Mouse (Mus musculus): Measurements from ENCODE around the gene Glmp. TPM values are rescaled to one million over a fixed set of nuclear protein-coding genes. Genes with fewer than 3 reads are reported as not detected.

Glmp gene
- total and polyA plus RNA-seq, 2 experiments from 2014 or later, result 76.9 to 142 TPM

- H3K27me3 ChIP-seq (ENCODE audit: insufficient read depth, low read length), result no peaks in the 10 kb centered on the region
- WGBS, result 1% methylated on average over 27 of the region's 27 CpGs
- TF ChIP-seq CTCF (IDR thresholded peaks at IDR 0.05; ENCODE audit: low read depth), result 0 out of 2 replicates have a peak, but pooled peaks have one; percentile 10
- peak overlapping the region; percentile 77 for H3K4me2 ChIP-seq (ENCODE audit: low read depth, low read length)
- peak overlapping the region; percentile 81 for H3K4me3 ChIP-seq (ENCODE audit: low read length)
- H3K4me1 ChIP-seq (ENCODE audit: insufficient read depth, low read length), result peaks cover 10% of the 10 kb centered on the region; the same call in 1 of the 2 replicates
- H3K27ac ChIP-seq, result peak overlapping the region; percentile 92
- DNase-seq (ENCODE audit: low spot score) (no peak), ATAC-seq (peak; percentile 69)
- H3K36me3 ChIP-seq (ENCODE audit: insufficient read depth, low read length), result no peaks in the 10 kb centered on the region
- no peaks in the 10 kb centered on the region for H3K9me3 ChIP-seq (ENCODE audit: low read length)
- H3K9ac ChIP-seq (replicated peaks; ENCODE audit: low read length), result peak overlapping the region; percentile 85
Observed at GRCm38 (mm10) chr3:88335436-88336053, 10.7 kb downstream of the Glmp start.

- H3K9ac ChIP-seq (replicated peaks; ENCODE audit: low read length), result peak within 1 kb of the TSS; percentile 85
- H3K27ac ChIP-seq, result peak within 1 kb of the TSS; percentile 92
- peak within 1 kb of the TSS; percentile 77 for H3K4me2 ChIP-seq (ENCODE audit: low read depth, low read length)
- ATAC-seq, result peak; percentile 97
- H3K9me3 ChIP-seq (ENCODE audit: low read length), result no peaks in the 10 kb centered on the region
- H3K27me3 ChIP-seq (ENCODE audit: insufficient read depth, low read length), result no peaks in the 10 kb centered on the region
- peak within 1 kb of the TSS; percentile 81 for H3K4me3 ChIP-seq (ENCODE audit: low read length)
- H3K36me3 ChIP-seq (ENCODE audit: insufficient read depth, low read length), result no peaks in the 10 kb centered on the region
- peak; percentile 97 for DNase-seq (ENCODE audit: low spot score)
- 1% methylated on average over 56 of the region's 66 CpGs for WGBS
- peaks cover 10% of the 10 kb centered on the region; the same call in 1 of the 2 replicates for H3K4me1 ChIP-seq (ENCODE audit: insufficient read depth, low read length)
- TF ChIP-seq CTCF (IDR thresholded peaks at IDR 0.05; ENCODE audit: low read depth), result no peak
Observed at GRCm38 (mm10) chr3:88336058-88337013, 11.5 kb downstream of the Glmp start, which contains the start of the genes Tmem79 and Smg5. TSS of gene Tmem79 (minus strand) at chr3:88336148. TSS of gene Smg5 (plus strand) at chr3:88336260.

- peak overlapping the region; percentile 77 for H3K4me2 ChIP-seq (ENCODE audit: low read depth, low read length)
- 0 out of 2 replicates have a peak overlapping the region, but pooled peaks have one; percentile 17 for H3K9ac ChIP-seq (replicated peaks; ENCODE audit: low read length)
- H3K27ac ChIP-seq, result no peak overlapping the region
- peak overlapping the region; percentile 81; the same call in 1 of the 2 replicates for H3K4me3 ChIP-seq (ENCODE audit: low read length)
- DNase-seq (ENCODE audit: low spot score) (no peak), ATAC-seq (no peak)
- 80% methylated on average over 11 of the region's 11 CpGs for WGBS
- no peak for TF ChIP-seq CTCF (IDR thresholded peaks at IDR 0.05; ENCODE audit: low read depth)
- peaks cover 10% of the 10 kb centered on the region; the same call in 1 of the 2 replicates for H3K4me1 ChIP-seq (ENCODE audit: insufficient read depth, low read length)
- no peaks in the 10 kb centered on the region for H3K27me3 ChIP-seq (ENCODE audit: insufficient read depth, low read length)
- peaks cover 9% of the 10 kb centered on the region; the same call in 1 of the 2 replicates for H3K36me3 ChIP-seq (ENCODE audit: insufficient read depth, low read length)
- no peaks in the 10 kb centered on the region for H3K9me3 ChIP-seq (ENCODE audit: low read length)
Observed at GRCm38 (mm10) chr3:88337367-88338020, 12.7 kb downstream of the Glmp start.

GRCm38 (mm10) chr3:88338316-88338715, 13.5 kb downstream of the Glmp start:
- 93% methylated on average over 7 of the region's 7 CpGs for WGBS
- H3K9me3 ChIP-seq (ENCODE audit: low read length), result no peaks in the 10 kb centered on the region
- H3K9ac ChIP-seq (replicated peaks; ENCODE audit: low read length), result no peak overlapping the region
- no peaks in the 10 kb centered on the region for H3K27me3 ChIP-seq (ENCODE audit: insufficient read depth, low read length)
- peaks cover 10% of the 10 kb centered on the region; the same call in 1 of the 2 replicates for H3K4me1 ChIP-seq (ENCODE audit: insufficient read depth, low read length)
- H3K36me3 ChIP-seq (ENCODE audit: insufficient read depth, low read length), result peaks cover 18% of the 10 kb centered on the region
- no peak for ATAC-seq
- no peak overlapping the region for H3K27ac ChIP-seq
- DNase-seq (ENCODE audit: low spot score), result no peak
- no peak overlapping the region for H3K4me3 ChIP-seq (ENCODE audit: low read length)
- no peak for TF ChIP-seq CTCF (IDR thresholded peaks at IDR 0.05; ENCODE audit: low read depth)
- H3K4me2 ChIP-seq (ENCODE audit: low read depth, low read length), result no peak overlapping the region

GRCm38 (mm10) chr3:88339006-88339405, 14.2 kb downstream of the Glmp start:
- H3K9ac ChIP-seq (replicated peaks; ENCODE audit: low read length), result no peak overlapping the region
- no peaks in the 10 kb centered on the region for H3K9me3 ChIP-seq (ENCODE audit: low read length)
- no peak for TF ChIP-seq CTCF (IDR thresholded peaks at IDR 0.05; ENCODE audit: low read depth)
- H3K27ac ChIP-seq, result no peak overlapping the region
- no peak overlapping the region for H3K4me2 ChIP-seq (ENCODE audit: low read depth, low read length)
- no peak for ATAC-seq
- no peaks in the 10 kb centered on the region for H3K27me3 ChIP-seq (ENCODE audit: insufficient read depth, low read length)
- H3K4me3 ChIP-seq (ENCODE audit: low read length), result no peak overlapping the region
- DNase-seq (ENCODE audit: low spot score), result no peak
- peaks cover 24% of the 10 kb centered on the region for H3K36me3 ChIP-seq (ENCODE audit: insufficient read depth, low read length)
- H3K4me1 ChIP-seq (ENCODE audit: insufficient read depth, low read length), result peaks cover 10% of the 10 kb centered on the region; the same call in 1 of the 2 replicates
- WGBS, result 73% methylated on average over 3 of the region's 3 CpGs

GRCm38 (mm10) chr3:88350732-88351131, 25.9 kb downstream of the Glmp start:
- Histone ChIP-seq H3K4me3 (ENCODE audit: low read length) (no peak overlapping the region), H3K4me2 (ENCODE audit: low read depth, low read length) (no peak overlapping the region), H3K27ac (no peak overlapping the region), H3K36me3 (ENCODE audit: insufficient read depth, low read length) (peaks cover 98% of the 10 kb centered on the region), H3K4me1 (ENCODE audit: insufficient read depth, low read length) (no peaks in the 10 kb centered on the region), H3K9me3 (ENCODE audit: low read length) (no peaks in the 10 kb centered on the region), H3K27me3 (ENCODE audit: insufficient read depth, low read length) (no peaks in the 10 kb centered on the region), H3K9ac (replicated peaks; ENCODE audit: low read length) (no peak overlapping the region)
- DNase-seq (ENCODE audit: low spot score) (no peak), ATAC-seq (no peak)
- TF ChIP-seq CTCF (IDR thresholded peaks at IDR 0.05; ENCODE audit: low read depth), result no peak
- WGBS, result 95% methylated on average over 13 of the region's 13 CpGs

All from hindbrain, postnatal 0 days (tissue).